Mouse (Mus musculus): ENCODE measurements around the gene Gm45837.

DNA sequence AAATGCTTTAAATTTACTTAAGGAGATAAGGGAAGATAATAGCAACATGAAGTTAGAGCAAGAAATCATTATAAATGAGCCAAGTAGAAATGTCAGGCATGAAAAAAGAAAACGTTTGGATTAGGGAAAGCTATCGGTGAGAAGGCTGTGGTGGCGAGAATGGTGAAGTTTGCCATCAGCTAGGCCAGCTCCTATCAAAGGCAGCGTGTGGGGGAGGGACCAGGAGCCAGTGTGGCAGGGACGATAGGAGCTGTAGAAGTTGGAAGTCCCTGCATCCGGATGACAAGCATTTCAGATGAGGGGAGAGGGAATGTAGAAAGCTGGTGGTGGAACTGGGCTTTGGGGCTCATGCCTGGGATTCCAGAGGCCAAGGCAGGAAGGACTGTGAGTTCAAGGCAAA is 104.6 kb downstream of the Gm45837 start:
- TF ChIP-seq CTCF (IDR thresholded peaks at IDR 0.05; ENCODE audit: borderline replicate concordance, control insufficient read depth, extremely low read depth, insufficient read depth, low read length, poor library complexity): no peak
- no peak for TF ChIP-seq POLR2A (IDR thresholded peaks at IDR 0.05; ENCODE audit: control insufficient read depth, extremely low read depth, insufficient read depth, low read length, poor library complexity)
